Mouse (Mus musculus): ENCODE measurements around the gene Cldn34b1.
"Not testable (repeated sequence)": the region's sequence is repeated elsewhere in the genome, so short reads cannot be mapped to it uniquely, and the experiment has no call there.

The Cldn34b1 gene

DNA sequence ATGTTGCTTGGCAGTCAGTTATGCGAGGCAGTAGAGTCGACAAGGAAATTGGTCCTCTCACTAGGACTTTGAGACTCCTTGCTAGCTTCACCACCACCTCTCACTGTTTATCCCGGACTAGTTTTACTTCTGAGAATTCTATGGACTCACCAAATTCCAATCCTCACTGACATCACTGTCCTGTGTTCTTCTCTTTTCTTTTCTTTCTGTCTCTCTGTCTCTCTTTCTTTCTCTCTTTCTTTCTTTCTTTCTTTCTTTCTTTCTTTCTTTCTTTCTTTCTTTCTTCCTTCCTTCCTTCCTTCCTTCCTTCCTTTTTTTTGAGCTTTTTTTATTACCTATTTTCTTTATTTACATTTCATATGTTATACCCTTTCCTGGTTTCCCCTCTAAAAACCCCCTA lies at the start of gene Cldn34b1:
Gene Cldn34b1 (minus strand): TSS at position 101 of the 400 bp plus-strand sequence.
- not testable (repeated sequence) for DNase-seq (ENCODE audit: low spot score)

DNA sequence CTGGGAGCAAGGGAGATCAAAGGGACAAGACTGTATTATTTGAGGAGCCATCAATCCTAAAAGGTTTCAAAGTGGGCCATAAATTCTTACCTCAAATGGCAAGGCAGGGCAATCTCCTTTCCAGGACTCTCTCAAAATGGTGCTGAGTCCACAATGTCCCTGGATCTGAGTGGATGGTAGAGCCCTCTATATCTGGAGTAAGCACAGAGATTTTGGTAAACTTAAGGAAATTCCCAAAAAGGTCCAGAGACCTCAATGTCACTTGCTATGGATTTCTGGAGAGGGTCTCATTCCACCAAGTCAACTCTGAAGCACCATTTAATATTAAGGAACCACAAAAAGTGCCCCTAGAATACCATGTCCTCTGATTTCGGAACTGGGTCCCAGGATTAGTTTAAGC lies 45.8 kb upstream of the Cldn34b1 start, which contains the start of gene Magea6:
Gene Magea6 (minus strand): TSS at position 101 of the 400 bp plus-strand sequence.
- DNase-seq (ENCODE audit: low spot score): not testable (repeated sequence)

All from MN1 (cell line).